Mouse (Mus musculus): ENCODE measurements around the gene B4galt2. TPM values are rescaled to one million over a fixed set of nuclear protein-coding genes. Genes with fewer than 3 reads are reported as not detected.

Gene B4galt2
- total RNA-seq, 4 experiments from 2014 or later = 13.8 to 23.0 (median 19.7) TPM

- DNase-seq = no peak
These were observed 15.5 kb downstream of the B4galt2 start for GRCm38 (mm10) chr4:117867823-117868222.

GRCm38 (mm10) chr4:117867000-117867399 is 16.3 kb downstream of the B4galt2 start:
- DNase-seq = no peak

GRCm38 (mm10) chr4:117866083-117866482 is 17.2 kb downstream of the B4galt2 start:
- peak; percentile 86 for DNase-seq

- no peak for DNase-seq
These were observed 20.5 kb downstream of the B4galt2 start for GRCm38 (mm10) chr4:117862823-117863222.

- no peak for DNase-seq
These were observed 22.7 kb downstream of the B4galt2 start for GRCm38 (mm10) chr4:117860570-117860969.

GRCm38 (mm10) chr4:117858794-117859193 is 24.5 kb downstream of the B4galt2 start:
- no peak for DNase-seq

- DNase-seq = no peak
These were observed 28.1 kb downstream of the B4galt2 start for GRCm38 (mm10) chr4:117855146-117855545.

- DNase-seq = no peak
These were observed 31.0 kb downstream of the B4galt2 start for GRCm38 (mm10) chr4:117852152-117852868.

- DNase-seq = no peak
These were observed 32.4 kb downstream of the B4galt2 start for GRCm38 (mm10) chr4:117850871-117851270.

GRCm38 (mm10) chr4:117850176-117850575 is 33.1 kb downstream of the B4galt2 start:
- no peak for DNase-seq

- DNase-seq = no peak
These were observed 33.8 kb downstream of the B4galt2 start for GRCm38 (mm10) chr4:117849506-117849905.

GRCm38 (mm10) chr4:117849063-117849462 is 34.2 kb downstream of the B4galt2 start:
- no peak for DNase-seq

- no peak for DNase-seq
These were observed 36.3 kb downstream of the B4galt2 start for GRCm38 (mm10) chr4:117847011-117847410.

- DNase-seq = no peak
These were observed 37.0 kb downstream of the B4galt2 start for GRCm38 (mm10) chr4:117846261-117846660.

GRCm38 (mm10) chr4:117845316-117845715 is 38.0 kb downstream of the B4galt2 start:
- DNase-seq = no peak

- DNase-seq = no peak
These were observed 38.8 kb downstream of the B4galt2 start for GRCm38 (mm10) chr4:117844467-117844866.

- no peak for DNase-seq
These were observed 40.2 kb downstream of the B4galt2 start for GRCm38 (mm10) chr4:117843101-117843500.

- DNase-seq = no peak
These were observed 41.7 kb downstream of the B4galt2 start for GRCm38 (mm10) chr4:117841566-117841965.

- no peak for DNase-seq
These were observed 42.5 kb downstream of the B4galt2 start for GRCm38 (mm10) chr4:117840821-117841220.

- no peak for DNase-seq
These were observed 43.9 kb downstream of the B4galt2 start for GRCm38 (mm10) chr4:117839366-117839765.

GRCm38 (mm10) chr4:117837271-117837670 is 46.0 kb downstream of the B4galt2 start:
- no peak for DNase-seq

- peak; percentile 87 for DNase-seq
These were observed 47.0 kb downstream of the B4galt2 start for GRCm38 (mm10) chr4:117836204-117836767.

- no peak for DNase-seq
These were observed 47.7 kb downstream of the B4galt2 start for GRCm38 (mm10) chr4:117835531-117836111.

All from adrenal gland, adult 8-10 months (tissue).